Mouse (Mus musculus): ENCODE measurements around the gene Gdpd3.

Gene Gdpd3

DNA sequence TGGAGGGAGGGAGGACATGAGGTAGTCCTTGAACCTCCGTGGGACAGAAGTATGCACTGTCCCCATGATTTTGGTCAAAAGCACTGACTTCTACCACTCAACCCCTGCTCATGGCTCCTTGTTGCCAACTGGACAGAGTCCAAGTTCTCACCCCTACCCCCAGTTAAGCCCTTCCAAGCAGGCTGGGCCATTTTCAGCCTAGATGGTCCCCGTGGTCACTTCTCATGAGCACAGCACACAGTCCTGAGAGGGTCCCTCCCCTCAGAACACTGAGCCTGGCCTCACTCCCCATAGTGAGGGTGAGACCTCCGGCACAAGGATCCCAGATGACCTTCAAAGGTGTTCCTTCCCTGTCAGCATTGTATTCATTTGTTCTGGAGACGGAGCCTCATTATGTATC lies 23.0 kb downstream of the Gdpd3 start:
- in situ Hi-C loops (cut with MboI): no loop called here

DNA sequence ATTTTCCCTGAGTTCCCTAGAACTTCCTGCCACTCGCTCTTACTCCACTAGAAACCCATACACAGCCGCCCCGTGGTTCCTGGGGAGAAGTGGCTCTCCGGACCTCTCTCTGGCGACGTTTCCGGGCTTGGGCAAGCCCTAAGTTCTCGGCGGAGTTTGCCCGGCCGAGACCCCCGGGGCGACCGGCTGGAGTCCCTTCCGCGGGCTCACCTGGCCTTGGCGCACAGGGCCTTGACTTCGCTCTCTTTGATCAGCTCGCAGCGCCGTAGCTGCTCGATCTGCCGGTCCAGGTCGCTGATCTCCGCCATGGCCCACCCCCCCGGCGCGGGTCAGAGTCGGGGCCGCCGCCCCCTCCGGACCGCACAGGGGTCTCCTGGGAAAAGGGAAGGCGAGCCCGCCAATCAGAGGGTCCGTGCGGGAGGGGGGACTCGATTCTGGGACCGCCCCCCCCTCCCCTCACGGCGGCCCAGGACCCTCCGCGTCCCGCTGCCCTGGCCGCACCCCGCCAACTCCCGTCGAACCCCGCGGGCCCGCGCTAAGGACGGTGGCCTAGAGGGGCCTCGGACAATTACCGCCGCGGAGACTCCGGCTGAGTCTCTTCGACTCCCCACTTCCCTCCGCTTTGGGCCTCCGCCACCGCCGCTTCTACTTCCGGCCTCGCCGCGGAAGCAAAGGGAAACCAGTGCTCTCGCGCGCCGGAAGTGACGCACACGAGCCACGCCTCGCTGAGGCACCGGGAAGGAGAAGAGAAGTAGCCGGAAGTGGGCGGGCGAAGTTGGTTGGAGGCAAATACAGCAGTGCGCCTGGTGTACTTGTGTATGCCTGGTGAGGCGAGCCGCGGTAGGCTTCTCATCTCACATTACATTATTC lies 26.0 kb downstream of the Gdpd3 start, which contains the start of gene Ppp4c:
Ppp4c (minus strand) TSS at position 646 of the 870 bp plus-strand sequence.
- in situ Hi-C loops (cut with MboI): no loop called here

DNA sequence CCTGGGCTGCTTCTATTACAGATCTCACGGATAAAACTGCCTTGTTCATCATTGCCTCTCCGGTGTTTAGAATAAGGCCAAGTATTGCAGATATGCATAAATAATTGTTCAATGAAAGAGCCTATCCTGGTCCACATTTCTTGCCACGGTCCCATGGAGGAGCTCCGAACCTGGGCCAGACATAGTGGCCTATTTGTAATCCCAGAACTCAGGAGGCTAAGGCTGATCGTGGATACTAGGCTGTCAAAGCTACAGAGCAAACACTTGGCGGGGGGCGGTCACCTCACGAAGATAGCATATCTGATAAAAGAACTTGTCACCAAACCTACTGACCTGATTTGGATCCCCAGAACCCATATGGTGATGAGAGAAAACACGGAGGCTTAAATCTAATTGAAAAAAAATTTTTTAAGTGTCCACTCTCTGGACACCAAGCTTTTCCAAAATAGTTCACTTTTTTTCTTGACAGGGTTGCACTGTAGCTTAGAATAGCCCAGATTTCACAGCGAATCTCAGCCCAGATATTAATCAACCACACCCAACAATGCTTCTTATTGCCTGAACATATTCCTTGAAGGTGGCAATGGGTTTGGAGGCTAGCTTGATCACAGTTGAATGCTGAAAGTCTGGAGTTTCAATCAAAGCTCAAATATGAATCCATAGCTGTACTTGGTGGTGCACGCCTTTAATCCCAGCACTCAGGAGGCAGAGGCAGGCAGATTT lies 26.7 kb downstream of the Gdpd3 start:
- in situ Hi-C loops (cut with MboI): no loop called here

DNA sequence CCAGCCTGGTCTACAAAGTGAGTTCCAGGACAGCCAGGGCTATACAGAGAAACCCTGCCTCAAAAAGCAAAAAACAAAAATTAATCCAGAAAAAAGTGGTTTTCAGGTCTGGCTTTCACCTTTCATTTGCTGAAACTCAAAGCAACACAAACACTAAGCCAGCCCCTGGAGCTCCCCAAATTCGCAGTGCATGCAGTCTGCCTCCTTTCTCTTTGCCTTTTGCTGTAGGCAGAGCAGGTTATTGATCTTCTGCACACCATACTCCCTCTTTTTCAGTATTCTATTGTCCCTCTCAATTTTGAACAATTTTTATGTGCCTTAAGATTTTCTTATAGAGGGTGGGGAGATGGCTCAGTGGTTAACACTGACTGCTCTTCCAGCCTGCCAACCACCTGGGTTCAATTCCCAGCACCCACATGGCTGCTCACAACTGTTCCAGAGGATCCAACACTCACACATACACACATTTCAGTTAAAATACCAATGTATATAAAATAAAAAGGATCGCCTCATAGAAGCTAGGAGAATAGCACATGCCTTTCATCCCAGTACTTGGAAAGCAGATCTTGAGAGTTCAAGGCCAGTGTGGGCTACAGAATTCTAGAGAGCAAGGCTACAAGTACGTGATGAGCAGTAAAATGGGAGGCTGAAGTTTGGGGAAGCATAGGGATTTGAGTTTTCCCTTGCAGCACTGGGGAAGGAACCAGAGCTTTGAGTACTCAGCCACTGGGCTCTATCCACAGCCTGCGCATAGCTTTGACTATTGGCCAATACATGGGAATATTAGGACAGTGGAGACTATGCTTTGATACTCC lies 27.5 kb downstream of the Gdpd3 start:
- in situ Hi-C loops (cut with MboI): no loop called here

DNA sequence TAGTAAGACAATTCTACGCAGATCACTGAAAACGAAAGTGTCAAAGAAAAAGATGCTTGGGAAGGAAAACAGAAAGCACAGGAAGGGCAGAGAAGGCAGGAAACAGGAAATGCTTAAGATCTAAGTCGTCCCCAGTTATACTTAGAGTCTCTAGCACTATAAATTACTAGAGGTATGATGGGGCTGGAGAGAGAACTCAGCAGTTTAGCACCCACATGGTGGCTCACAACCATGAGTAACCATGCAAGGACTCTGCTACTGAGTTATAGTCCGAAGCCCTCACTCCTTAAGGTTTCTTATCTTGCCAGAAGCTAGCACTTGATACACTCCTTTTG lies 28.1 kb downstream of the Gdpd3 start:
- in situ Hi-C loops (cut with MboI): no loop called here

DNA sequence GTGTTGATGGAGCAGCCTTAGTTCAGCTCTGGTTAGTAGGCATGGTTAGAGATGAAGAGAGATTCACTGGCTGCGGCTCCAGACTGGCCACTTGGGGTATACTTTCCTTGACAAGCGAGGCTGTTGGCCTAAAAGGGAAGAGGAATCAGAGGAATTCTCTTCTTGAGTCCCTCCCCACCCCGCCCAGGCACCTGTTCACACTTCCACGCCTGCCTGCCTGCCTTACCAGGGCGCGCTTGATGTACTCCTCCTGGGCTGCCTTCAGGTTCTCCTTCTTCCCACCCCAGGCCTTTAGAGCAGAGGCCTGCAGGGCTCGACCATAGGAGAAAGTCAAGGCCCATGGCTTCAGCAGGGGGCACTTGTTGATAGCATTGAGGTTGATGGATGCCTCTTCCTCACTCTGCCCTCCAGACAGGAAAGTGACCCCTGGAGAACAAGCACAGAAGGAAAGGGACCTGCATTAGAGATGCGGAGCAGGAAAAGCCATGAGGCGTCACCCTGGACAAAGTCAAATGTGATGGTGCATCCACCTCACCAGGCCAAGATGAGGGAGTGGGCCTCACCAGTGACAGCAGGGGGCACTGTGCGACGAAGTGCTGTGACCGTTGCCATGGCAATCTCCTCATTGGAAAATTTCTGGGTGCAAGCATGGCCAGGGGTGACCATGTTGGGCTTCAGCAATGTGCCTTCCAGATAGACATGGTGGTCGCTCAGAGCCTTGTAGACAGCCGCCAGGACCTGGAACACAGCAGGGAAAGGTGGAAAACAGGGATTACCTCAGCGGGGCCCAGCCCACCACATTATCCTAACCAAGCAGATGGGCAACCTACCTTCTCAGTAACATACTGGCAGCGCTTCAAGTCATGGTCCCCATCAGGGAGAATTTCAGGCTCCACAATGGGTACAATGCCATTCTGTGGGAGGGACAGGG lies 29.5 kb downstream of the Gdpd3 start:
- in situ Hi-C loops (cut with MboI): no loop called here

DNA sequence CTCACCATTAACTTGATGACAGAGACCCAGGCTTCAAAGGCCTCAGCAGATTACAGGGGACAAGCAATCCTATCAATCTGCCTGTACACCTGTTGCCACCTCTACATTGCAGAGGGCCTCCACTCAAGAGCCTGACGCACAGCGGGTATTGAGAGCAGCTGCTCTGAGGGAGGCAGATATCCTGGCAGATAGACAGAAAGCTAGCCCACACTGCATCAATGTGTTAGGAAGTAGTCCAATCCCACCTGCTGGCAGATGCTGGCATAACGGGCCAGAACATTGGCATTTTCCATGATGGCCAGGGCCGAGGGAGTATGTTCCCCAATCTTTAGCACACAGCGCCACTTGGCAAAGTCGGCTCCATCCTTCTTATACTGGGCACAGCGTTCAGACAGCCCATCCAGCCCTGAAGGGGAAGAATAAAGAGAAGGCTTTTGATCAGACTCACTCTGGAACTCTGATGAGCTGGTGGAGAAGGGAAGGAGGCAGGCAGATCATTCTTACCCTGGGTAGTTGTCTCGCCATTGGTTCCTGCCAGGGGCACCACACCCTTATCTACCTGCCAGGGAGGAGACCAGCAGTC lies 30.3 kb downstream of the Gdpd3 start:
- in situ Hi-C loops (cut with MboI): no loop called here

DNA sequence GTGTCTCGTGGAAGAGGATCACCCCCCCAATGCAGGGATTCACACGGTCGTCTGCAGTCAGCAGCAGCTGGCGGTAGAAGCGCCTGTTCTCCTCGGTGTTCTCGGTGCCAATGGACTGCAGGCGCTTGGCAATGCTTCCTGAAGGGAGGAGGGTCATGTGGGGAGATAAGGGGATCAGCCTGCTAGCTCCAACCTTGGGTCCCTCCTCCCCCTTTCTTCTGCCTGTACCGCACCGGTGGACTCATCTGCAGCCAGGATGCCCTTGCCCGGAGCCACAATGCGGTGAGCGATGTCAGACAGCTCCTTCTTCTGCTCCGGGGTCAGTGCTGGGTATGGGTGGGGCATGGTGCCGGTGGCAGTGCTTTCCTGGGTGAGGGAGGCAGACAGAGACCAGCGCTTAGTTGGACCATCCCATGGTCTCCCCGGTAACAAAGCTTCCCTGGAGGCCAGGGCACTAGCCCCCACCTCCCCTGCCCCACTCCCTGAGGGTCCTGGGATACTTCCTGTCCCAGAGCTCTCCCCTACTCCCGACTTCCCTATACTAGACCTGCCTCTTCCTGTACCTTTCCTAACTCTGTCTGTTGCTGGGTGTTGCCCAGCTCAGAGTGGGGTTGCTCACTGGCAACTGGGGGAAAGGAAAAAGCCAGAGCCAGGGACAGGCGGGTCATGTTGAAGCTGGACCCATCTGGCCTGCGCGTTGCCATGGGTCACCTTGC lies 31.4 kb downstream of the Gdpd3 start, which contains the start of gene Fam57b:
Fam57b (plus strand) TSS at position 258 of the 716 bp plus-strand sequence.
- in situ Hi-C loops (cut with MboI): no loop called here

DNA sequence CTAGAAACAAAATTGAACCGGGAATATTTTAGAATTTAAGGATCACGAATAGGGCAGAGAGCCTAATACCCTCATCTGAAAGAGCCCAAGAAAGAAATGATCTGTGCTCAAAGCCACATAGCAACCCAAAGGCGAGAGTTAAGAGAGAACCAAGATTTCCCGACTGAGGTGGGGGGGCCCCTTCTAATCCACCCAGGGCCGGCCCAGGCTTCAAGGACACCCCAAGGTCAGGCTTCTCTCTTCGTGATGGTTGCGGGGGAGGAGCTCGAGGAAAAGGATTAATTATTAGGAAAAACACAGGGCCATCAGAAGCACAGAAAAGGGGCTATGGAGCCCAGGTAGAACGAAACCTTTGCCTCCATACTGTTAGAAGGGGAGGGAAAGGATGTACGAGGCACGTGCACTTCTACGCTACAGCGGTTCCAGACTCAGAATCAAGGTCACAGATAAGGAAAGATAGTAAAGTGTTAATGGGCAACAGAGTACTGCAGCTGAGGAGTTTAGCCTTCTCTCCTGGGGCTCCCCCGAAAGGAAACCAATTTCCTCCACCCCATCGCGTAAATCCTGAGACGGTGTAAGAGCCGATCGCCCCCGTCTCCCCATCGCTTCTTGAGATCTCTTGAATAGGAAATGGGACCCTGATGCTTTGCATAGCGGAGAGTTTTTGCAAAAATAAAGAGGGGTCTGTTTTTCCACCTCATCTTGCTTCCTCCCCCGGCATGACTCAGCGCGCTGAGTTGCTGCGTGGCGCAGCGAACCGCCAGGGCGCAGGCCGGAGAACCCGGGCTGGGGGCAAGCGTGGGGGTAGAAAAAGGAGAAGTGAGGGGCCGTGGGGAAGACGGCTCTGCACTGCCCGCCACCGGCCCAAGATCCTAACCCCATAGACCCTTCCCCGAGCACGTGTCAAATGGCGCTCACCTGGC lies 32.3 kb downstream of the Gdpd3 start:
- in situ Hi-C loops (cut with MboI): no loop called here

DNA sequence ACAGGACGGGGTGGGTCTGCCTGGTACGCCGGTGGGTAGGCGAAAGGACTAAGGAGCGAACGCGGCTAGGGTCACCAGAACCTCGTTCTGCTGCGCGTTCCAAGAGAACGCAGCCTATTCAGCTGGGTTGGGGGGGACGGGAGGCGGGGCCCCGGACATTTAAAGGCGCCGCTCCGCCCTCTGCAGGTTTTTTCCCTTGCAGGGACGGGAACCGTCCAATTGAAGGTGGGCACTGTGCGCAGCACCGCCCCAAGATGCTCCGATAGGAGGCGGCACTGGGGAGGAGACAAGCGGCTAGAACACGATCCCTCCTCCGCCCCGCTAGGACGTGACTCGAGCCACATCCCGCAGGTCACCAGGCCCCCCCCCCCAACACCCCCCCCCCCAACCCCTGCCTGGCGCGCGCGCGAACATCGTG lies 32.9 kb downstream of the Gdpd3 start:
- in situ Hi-C loops (cut with MboI): no loop called here

DNA sequence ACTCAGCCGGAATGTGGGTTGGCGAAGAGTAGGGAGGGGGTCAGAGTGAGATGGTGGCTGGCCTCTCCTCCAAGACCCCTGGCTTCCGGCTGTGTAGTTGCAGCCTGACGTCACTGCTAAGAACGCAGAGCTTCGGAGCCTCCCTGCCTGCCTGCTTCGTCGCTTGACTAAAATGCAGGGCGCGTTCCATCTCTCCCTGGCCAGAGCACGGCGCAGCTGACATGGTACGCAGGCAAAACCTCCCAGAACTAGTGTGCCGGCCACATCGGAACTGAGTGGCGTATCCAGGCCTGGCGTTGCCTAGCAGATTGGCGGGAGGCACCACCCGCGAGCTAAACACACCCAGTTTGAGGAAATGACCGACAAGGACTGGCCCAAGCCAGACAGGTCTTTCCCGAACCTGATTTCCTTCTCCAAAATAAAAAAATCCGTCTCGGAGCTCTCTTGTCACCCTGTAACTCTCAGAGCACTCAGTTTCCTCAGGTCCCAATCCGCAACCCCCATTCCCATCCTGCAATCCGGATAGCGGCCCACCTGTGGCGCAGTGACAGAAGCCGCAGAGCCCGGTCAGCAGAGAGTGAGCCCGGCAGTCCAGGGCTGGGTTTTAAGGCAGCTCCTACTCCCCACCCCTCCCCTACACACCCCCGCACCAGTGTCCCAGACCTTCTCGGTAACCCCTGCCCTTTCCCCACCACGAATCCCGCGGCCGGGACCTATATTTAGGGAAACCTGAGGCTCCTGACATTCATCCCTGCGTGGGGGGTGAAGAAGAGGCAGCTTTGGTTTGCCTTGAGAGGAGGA lies 33.5 kb downstream of the Gdpd3 start:
- in situ Hi-C loops (cut with MboI): no loop called here

DNA sequence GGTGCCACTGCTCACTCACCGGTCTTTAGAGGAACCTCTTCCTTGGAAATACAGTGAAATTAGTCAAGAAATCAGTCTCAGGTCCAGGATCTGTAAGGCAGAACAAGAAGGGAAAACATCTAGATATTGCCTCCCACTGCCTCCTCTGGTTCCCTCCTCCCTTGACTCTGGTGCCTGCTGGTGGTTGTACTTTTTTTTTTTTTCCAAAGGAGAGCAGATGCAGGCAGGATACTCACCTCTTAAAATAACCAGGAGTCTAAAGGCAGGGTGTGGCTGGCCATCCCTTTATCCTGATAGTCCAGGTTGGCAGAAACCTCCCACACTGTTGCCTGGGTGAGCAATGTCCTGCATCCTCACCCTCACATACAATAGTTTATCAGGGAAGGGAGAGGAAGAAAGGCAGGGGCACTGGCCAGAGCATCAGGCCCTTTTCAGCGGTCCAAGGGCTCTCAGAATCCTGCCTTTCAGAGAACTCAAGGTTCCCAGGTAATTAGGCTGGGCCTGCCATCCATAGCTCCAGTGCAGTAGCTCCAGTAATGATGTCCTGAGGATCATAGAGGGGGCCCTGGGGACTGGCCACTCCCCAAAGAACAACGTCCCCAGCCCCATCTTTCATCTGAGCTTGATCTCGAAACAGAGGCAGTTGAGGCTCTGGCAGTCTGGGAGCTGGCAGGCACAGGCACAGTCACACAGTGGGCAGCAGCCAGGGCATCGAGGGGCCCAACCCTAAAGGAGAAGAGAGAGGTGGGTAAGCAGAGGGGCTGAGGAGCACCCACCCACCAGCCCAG lies 34.3 kb downstream of the Gdpd3 start:
- in situ Hi-C loops (cut with MboI): no loop called here

DNA sequence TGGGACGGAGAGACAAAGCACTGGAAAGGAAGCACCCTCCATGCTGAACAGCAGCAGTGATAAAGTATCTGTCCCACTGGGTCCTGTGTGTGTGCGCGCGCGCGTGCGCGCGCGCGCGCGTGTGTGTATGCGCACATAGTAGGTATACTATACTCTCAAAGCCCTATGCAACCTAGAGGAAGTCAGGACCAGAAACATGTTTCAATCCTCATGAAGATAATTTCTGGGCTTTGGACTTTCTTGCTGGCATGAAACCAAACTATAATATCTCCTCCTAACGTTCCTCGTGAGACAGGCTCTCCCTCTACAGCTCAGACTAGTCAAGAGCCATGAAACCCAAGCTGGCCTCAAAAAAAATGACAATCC lies 34.9 kb downstream of the Gdpd3 start:
- in situ Hi-C loops (cut with MboI): no loop called here

DNA sequence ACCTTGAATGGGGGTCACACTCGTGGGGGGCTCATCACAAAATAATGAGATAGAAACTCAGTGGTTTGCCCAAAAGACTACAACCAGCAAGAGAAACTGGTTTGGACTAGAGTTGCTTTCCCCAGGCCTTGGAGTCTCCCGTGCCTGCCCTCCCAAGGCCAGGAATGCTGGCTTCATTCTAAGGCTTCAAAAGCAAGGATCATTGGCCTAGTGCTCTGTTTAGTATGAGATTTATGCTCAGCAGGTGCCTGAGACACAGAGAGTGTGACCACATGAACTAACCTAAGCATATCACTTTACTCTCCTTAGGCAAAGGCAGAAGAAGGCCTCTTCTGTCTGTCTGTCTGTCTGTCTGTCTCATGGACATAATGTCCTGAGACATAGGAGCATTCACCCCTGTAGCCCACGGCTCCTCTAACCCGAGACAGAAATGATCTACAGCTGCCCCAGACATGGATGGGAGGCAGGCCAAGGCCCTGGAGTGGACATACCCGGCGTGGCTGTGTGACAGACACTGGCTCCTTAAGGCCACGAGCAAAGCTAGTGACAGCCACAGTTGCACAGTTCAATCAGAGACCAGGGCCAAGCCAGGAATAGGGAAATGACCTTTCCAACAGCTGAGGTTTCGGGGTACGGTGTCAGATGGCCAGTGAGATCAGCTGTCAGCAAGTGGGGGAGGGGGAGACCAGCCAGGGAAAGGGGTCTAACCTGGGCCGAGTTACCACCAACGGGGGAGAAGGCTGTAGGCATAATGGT lies 36.2 kb downstream of the Gdpd3 start:
- in situ Hi-C loops (cut with MboI): no loop called here

DNA sequence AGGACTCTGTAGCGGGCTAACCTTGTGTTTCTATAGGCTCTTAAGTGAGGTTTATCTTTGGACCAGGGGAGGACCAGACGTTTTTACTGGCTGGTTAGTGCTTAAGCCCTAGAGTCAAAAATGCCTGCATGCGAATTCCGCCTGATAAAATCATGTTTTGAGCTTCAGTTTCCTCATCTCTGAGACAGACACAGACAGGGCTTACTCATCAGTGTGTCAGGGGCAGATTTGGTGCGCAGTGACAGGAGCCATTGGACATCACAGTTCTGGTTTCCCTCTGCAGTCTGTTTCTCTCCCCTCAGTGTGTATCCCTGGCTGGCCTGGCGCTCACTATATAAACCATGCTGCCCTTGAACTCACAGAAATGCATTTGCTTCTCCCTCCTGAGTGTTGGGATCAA lies 37.0 kb downstream of the Gdpd3 start:
- in situ Hi-C loops (cut with MboI): no loop called here

DNA sequence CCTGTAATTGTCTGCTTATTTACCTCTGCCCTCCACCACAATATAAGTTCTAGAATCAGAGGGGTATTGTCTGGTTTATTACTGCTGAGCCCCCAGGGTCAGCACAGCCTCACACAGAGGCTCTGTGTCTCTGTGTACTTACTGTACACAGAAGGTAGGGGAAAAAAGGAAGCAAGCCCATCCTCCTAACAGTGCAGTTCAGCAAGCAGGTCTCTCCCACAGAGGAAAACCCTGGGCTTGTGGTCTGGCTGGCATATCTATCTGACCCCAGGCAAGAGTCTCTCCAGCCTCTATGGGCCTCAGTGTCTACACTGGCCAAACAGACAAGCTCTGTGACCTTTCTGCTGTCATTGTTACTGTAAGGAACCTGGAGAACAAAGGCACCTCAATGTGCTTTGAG lies 37.6 kb downstream of the Gdpd3 start:
- in situ Hi-C loops (cut with MboI): no loop called here

DNA sequence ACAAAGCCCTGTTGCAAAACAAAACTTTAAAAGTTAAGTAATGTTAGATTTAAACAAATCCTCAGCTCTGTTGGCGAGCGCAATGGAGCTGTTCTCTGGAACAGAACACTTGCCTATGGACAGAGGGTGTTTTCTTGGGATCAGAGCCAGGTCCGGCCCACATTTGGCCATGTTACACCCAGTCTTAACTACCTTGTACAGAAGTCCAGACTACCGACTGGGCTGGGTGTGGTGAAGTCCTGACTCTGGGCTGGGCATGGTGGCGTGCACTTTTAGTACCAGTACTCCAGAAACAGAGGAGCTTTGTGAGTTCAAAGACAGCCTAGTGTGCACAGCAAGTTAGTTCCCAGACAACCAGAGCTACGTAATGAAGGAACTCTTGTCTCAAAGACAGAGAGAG lies 40.8 kb downstream of the Gdpd3 start:
- in situ Hi-C loops (cut with MboI): no loop called here
